8 mouse cellular contexts compared by ENCODE assay signal in genomic region chr3:96180727-96181477, GRCm38 (mm10). TPM values are rescaled to one million over a fixed set of nuclear protein-coding genes. Genes with fewer than 3 reads are reported as not detected.
A peak's percentile ranks its signal among the peaks of the same experiment; 100 is the strongest.
DNase-seq lines count a peak whose midpoint lies in the region; ATAC-seq and TF ChIP-seq lines count a peak whose summit lies in the region.

Sv2a (plus strand) TSS chr3:96181151.

- peak; percentile 56 for ATAC-seq in lung, embryonic 15.5 days (ENCODE audit: borderline replicate concordance, extremely low read depth, low FRiP score, low TSS enrichment)
- ATAC-seq in kidney, postnatal 0 days (replicated peaks; ENCODE audit: low FRiP score, low read depth): peak; percentile 57
- ATAC-seq in liver, embryonic 11.5 days (replicated peaks; ENCODE audit: low FRiP score): 0 out of 2 replicates have a peak, but pooled peaks have one; percentile 46
- peak; percentile 73 for ATAC-seq in neural tube, embryonic 14.5 days (ENCODE audit: low read depth)

- no peaks in the 10 kb centered on the region for H3K27me3 ChIP-seq in lung, embryonic 15.5 days
- no peaks in the 10 kb centered on the region for H3K27me3 ChIP-seq in kidney, postnatal 0 days (ENCODE audit: insufficient read depth, low read length)
- no peaks in the 10 kb centered on the region; the same call in 1 of the 2 replicates for H3K27me3 ChIP-seq in liver, embryonic 11.5 days (replicated peaks; ENCODE audit: control insufficient read depth, insufficient read depth, low read length)
- no peaks in the 10 kb centered on the region for H3K27me3 ChIP-seq in neural tube, embryonic 14.5 days (ENCODE audit: control insufficient read depth, insufficient read depth, low read length)

- H3K9ac ChIP-seq in lung, embryonic 15.5 days: peak within 1 kb of the TSS; percentile 58
- peak within 1 kb of the TSS; percentile 65 for H3K9ac ChIP-seq in kidney, postnatal 0 days (ENCODE audit: low read depth, low read length)
- H3K9ac ChIP-seq in liver, embryonic 11.5 days (ENCODE audit: low read depth, low read length): peak within 1 kb of the TSS; percentile 54
- peak within 1 kb of the TSS; percentile 83 for H3K9ac ChIP-seq in neural tube, embryonic 14.5 days (replicated peaks; ENCODE audit: low read depth, low read length)

- H3K9me3 ChIP-seq in lung, embryonic 15.5 days: no peaks in the 10 kb centered on the region
- H3K9me3 ChIP-seq in kidney, postnatal 0 days (replicated peaks; ENCODE audit: low read length): no peaks in the 10 kb centered on the region
- H3K9me3 ChIP-seq in liver, embryonic 11.5 days (ENCODE audit: control insufficient read depth, low read length): no peaks in the 10 kb centered on the region
- no peaks in the 10 kb centered on the region for H3K9me3 ChIP-seq in neural tube, embryonic 14.5 days (ENCODE audit: control insufficient read depth, low read length)

- H3K4me3 ChIP-seq in lung, embryonic 15.5 days: peak within 1 kb of the TSS; percentile 52
- H3K4me3 ChIP-seq in kidney, postnatal 0 days (replicated peaks; ENCODE audit: low read depth, low read length): peak within 1 kb of the TSS; percentile 56
- H3K4me3 ChIP-seq in liver, embryonic 11.5 days (ENCODE audit: low read depth, low read length): peak within 1 kb of the TSS; percentile 56
- peak within 1 kb of the TSS; percentile 58 for H3K4me3 ChIP-seq in neural tube, embryonic 14.5 days (ENCODE audit: low read depth, low read length)

- WGBS in lung, embryonic 15.5 days: 1% methylated on average over 19 of the region's 23 CpGs
- 2% methylated on average over 18 of the region's 23 CpGs for WGBS in kidney, postnatal 0 days
- WGBS in liver, embryonic 11.5 days: under 1% methylated on average over 19 of the region's 23 CpGs
- whole genome bisulfite sequencing in neural tube, embryonic 14.5 days: 0% methylated on average over 17 of the region's 23 CpGs

- peaks cover 22% of the 10 kb centered on the region for H3K36me3 ChIP-seq in lung, embryonic 15.5 days
- peaks cover 20% of the 10 kb centered on the region for H3K36me3 ChIP-seq in kidney, postnatal 0 days (ENCODE audit: insufficient read depth, low read length)
- H3K36me3 ChIP-seq in liver, embryonic 11.5 days (ENCODE audit: control insufficient read depth, insufficient read depth, low read length): peaks cover 13% of the 10 kb centered on the region
- H3K36me3 ChIP-seq in neural tube, embryonic 14.5 days (ENCODE audit: control insufficient read depth, insufficient read depth, low read length): peaks cover 17% of the 10 kb centered on the region

- H3K27ac ChIP-seq in lung, embryonic 15.5 days: no peak within 1 kb of the TSS
- peak within 1 kb of the TSS; percentile 15; the same call in 1 of the 2 replicates for H3K27ac ChIP-seq in kidney, postnatal 0 days
- H3K27ac ChIP-seq in liver, embryonic 11.5 days (ENCODE audit: low read depth, low read length): no peak within 1 kb of the TSS
- peak within 1 kb of the TSS; percentile 77 for H3K27ac ChIP-seq in neural tube, embryonic 14.5 days (ENCODE audit: low read depth, low read length)

- DNase-seq in lung, postnatal 25 days (ENCODE audit: low spot score): no peak
- DNase-seq in cerebellum, adult 18-20 months: peak; percentile 85 to 87
- DNase-seq in frontal cortex, adult 2 months (ENCODE audit: extremely low spot score in 1 of 2, low spot score in 1 of 2): peak in 1 of 2 experiments; percentile 80
- peak; percentile 59 for DNase-seq in kidney, postnatal 0 days (ENCODE audit: low spot score)
- peak; percentile 61 for DNase-seq in liver, embryonic 11.5 days (ENCODE audit: low spot score)
- peak; percentile 51 to 63 for DNase-seq in thymus, postnatal 36 days

- H3K4me1 ChIP-seq in lung, embryonic 15.5 days: peaks cover 17% of the 10 kb centered on the region
- H3K4me1 ChIP-seq in kidney, postnatal 0 days (replicated peaks; ENCODE audit: insufficient read depth, low read length): peaks cover 15% of the 10 kb centered on the region; the same call in 1 of the 2 replicates
- peaks cover 19% of the 10 kb centered on the region for H3K4me1 ChIP-seq in liver, embryonic 11.5 days (replicated peaks; ENCODE audit: control insufficient read depth, insufficient read depth, low read length)
- peaks cover 17% of the 10 kb centered on the region for H3K4me1 ChIP-seq in neural tube, embryonic 14.5 days (ENCODE audit: control insufficient read depth, insufficient read depth, low read length)

- TF ChIP-seq CTCF in kidney, postnatal 0 days (IDR thresholded peaks at IDR 0.05; ENCODE audit: low read depth): no peak

- peak within 1 kb of the TSS; percentile 81 for H3K4me2 ChIP-seq in lung, embryonic 15.5 days
- H3K4me2 ChIP-seq in kidney, postnatal 0 days (ENCODE audit: low read length): peak within 1 kb of the TSS; percentile 82
- H3K4me2 ChIP-seq in liver, embryonic 11.5 days: peak within 1 kb of the TSS; percentile 86
- H3K4me2 ChIP-seq in neural tube, embryonic 14.5 days (ENCODE audit: low read depth, low read length): peak within 1 kb of the TSS; percentile 74

RNA-seq across cellular contexts. Expression of gene Sv2a, which starts in this region (rescaled TPM):
- polyA plus RNA-seq in lung, embryonic 15.5 days (2015; fragmentation: Nextera tagmentation; extraction: Ambion mirVana): 3.7 and 4.4 TPM in 2 replicates
- polyA plus RNA-seq in frontal cortex, adult 2 months (2012; rRNA removed): 309 and 315 TPM in 2 replicates
- 9.4 and 12.2 TPM in 2 replicates for polyA plus RNA-seq in kidney, postnatal 0 days (2015; fragmentation: Nextera tagmentation; extraction: Ambion mirVana)
- 3.5 and 4.3 TPM in 2 replicates for polyA plus RNA-seq in liver, embryonic 11.5 days (2014; fragmentation: Nextera tagmentation; extraction: Ambion mirVana)
- 91.0 and 91.7 TPM in 2 replicates for polyA plus RNA-seq in neural tube, embryonic 14.5 days (2014; fragmentation: Nextera tagmentation; extraction: Ambion mirVana)

Comparison
In these comparisons a context has a peak if more than half of its experiments do, and no peak if none do; other contexts are left out.
1. H3K27ac ChIP-seq: peak in kidney, postnatal 0 days (single experiment) and neural tube, embryonic 14.5 days (single experiment); none in lung, embryonic 15.5 days (single experiment) and liver, embryonic 11.5 days (single experiment).
2. Peak in every context shown above with its lines, with median percentiles within 50 percentile points of each other: ATAC-seq, H3K4me2 ChIP-seq, H3K4me3 ChIP-seq and H3K9ac ChIP-seq.